Mouse (Mus musculus): Measurements from ENCODE around the gene Olfr453. TPM values are rescaled to one million over a fixed set of nuclear protein-coding genes. Genes with fewer than 3 reads are reported as not detected.

Gene Olfr453
- not detected in 2 replicates for polyA plus RNA-seq (2012; rRNA removed; ENCODE audit: low replicate concordance)

DNA sequence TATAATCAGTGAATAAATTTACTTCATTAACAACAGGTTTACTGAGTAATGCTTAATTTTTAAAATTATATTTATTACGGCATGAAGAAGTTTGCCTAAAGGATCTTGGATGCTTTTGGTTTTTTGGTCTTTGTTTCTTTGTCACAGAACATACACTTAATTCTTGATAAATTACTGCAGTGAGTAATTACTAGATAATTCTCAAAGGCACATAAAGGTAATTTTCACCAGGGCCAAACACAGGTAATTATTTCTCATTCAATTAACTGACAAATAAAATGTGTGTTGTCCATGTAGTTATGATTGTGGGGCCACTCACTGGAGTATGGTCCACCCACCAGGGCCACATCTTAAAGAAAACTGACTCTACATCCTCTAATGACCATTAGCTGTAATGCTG is at the start of gene Olfr453:
Gene Olfr453, plus strand, starts transcription at position 301 of the 400 bp plus-strand sequence.

DNA sequence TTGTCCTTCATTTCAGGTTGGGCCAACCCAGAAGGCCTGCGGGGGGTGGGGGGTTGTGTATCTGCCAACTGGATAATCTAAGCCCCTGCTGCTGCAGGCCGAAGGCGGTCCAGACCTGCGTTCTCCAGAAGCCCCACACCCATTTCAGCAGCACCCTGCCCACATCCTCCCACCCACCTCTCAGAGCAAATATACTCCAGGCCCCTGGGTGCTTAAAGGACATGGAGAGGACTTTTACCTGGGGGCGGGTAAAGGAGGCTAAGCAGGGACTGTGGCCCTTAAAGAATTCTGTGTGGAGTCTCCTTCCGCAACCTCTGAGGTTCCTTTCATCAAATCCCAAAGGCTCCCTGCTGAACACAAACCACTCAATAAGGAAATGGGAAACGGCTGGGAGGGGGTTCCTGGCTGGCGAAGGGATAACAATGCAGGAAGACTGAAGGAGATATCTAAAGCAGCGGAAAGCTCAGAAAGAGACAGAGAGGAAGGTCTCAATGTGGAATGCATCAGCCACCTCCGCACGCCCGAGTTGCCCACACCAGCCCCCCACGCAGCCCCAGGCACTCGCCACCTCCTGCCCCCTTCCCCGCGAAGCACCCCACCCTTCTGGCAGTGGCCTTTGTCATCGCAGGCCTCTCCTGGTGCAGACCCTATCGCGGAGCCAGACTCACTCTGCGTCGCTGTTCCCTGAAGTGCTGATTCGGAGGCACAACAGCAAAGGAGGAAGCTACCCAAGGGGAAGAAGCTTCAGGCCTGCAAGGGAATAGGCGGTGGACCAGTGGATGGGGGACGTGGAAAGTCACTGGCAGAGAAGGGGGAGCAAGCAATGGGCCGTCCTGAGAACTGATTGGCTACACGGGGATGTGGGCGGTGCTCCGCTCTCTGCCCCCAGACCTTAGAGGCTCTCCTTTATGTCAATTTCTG is 29.6 kb upstream of the Olfr453 start, which contains the start of gene Tcaf1:
Gene Tcaf1, minus strand, starts transcription at position 798 of the 921 bp plus-strand sequence.

DNA sequence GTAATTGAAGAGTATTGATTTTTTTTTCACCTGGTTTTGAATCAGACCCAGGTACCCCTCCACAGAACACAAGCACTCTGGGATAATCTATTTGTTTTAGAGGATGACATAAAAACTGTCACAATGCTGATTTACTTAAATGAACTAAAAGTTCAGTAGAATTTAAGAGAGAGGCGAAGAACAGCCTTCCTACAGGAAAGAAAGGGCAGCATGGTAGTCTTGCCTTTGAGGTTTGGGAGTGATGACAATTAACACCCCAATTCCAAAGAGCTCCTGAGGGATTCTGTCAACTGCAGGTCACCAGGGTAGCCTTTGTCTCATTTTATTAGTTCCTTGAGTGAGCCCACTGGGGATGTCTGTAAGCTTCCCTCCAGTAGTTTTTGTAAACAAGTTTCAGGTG is 16.9 kb downstream of the Olfr453 start, which contains the start of gene Olfr38:
Gene Olfr38, plus strand, starts transcription at position 301 of the 400 bp plus-strand sequence.

DNA sequence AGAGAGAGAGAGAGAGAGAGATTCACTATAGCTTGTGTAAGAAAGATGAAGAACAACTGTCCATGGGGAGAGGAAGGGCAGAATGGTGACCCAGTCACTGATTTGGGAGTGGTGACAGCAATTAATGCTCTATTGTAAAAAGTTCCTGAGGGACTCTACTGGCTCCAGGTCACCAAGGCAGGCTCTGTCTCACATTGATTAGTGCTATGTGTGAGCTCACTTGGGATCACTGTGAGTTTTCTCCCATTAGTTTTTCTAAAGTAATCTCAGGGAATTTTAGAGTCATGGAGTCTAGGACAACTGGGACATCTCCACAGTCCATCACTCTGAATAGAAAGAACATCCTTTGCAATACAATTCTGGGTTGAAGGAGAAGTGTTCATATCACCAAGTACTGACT is 45.6 kb downstream of the Olfr453 start, which contains the start of gene Olfr452:
Gene Olfr452, plus strand, starts transcription at position 301 of the 400 bp plus-strand sequence.

Other genes with a start within 250 kb of the Olfr453 start
- gene Olfr455, start 191.8 kb upstream of the Olfr453 start, polyA plus RNA-seq (2012; rRNA removed; ENCODE audit: low replicate concordance), result not detected in 2 replicates
- gene Tcaf3, start 141.7 kb upstream of the Olfr453 start, polyA plus RNA-seq (2012; rRNA removed; ENCODE audit: low replicate concordance), result not detected in 2 replicates
- 2.0 and 3.3 TPM in 2 replicates for gene Tcaf2, start 94.1 kb upstream of the Olfr453 start, polyA plus RNA-seq (2012; rRNA removed; ENCODE audit: low replicate concordance)
- 1.9 and 3.2 TPM in 2 replicates for gene Tcaf1, start 29.3 kb upstream of the Olfr453 start, polyA plus RNA-seq (2012; rRNA removed; ENCODE audit: low replicate concordance)
- not detected in 2 replicates for gene Olfr38, start 17.0 kb downstream of the Olfr453 start, polyA plus RNA-seq (2012; rRNA removed; ENCODE audit: low replicate concordance)
- not detected in 2 replicates for gene Olfr452, start 45.7 kb downstream of the Olfr453 start, polyA plus RNA-seq (2012; rRNA removed; ENCODE audit: low replicate concordance)
- not detected in 2 replicates for gene Olfr450, start 72.6 kb downstream of the Olfr453 start, polyA plus RNA-seq (2012; rRNA removed; ENCODE audit: low replicate concordance)
- gene Olfr449, start 95.0 kb downstream of the Olfr453 start, polyA plus RNA-seq (2012; rRNA removed; ENCODE audit: low replicate concordance), result not detected in 2 replicates
- gene Olfr448, start 151.1 kb downstream of the Olfr453 start, polyA plus RNA-seq (2012; rRNA removed; ENCODE audit: low replicate concordance), result not detected in 2 replicates
- not detected in 2 replicates for gene Olfr447, start 169.5 kb downstream of the Olfr453 start, polyA plus RNA-seq (2012; rRNA removed; ENCODE audit: low replicate concordance)
- gene Olfr446, start 182.0 kb downstream of the Olfr453 start, polyA plus RNA-seq (2012; rRNA removed; ENCODE audit: low replicate concordance), result not detected in 2 replicates
- not detected in 2 replicates for gene Olfr444, start 209.7 kb downstream of the Olfr453 start, polyA plus RNA-seq (2012; rRNA removed; ENCODE audit: low replicate concordance)